Mouse (Mus musculus): Measurements from ENCODE around the gene Fancd2.

The Fancd2 gene

DNA sequence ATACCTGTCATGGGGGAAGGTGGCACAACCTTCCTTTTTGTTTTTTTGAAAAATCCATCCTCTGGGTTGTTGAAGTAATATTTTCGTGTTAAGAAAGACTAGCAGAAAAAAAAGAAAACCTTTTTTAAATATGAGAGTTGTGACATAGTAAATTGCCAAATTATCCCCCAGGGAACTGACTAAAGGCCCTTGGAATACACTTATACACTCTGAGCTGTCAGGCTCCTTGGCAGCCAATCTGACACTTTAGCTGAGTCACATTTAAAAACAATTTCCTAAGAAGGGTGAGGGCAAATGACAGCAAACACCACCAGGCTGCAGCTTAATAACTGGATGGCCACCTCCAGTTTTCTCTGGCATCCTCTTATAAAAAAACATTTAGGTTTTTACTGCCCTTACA is 9.2 kb upstream of the Fancd2 start:
- no peak for DNase-seq (ENCODE audit: low read depth, low spot score)

DNA sequence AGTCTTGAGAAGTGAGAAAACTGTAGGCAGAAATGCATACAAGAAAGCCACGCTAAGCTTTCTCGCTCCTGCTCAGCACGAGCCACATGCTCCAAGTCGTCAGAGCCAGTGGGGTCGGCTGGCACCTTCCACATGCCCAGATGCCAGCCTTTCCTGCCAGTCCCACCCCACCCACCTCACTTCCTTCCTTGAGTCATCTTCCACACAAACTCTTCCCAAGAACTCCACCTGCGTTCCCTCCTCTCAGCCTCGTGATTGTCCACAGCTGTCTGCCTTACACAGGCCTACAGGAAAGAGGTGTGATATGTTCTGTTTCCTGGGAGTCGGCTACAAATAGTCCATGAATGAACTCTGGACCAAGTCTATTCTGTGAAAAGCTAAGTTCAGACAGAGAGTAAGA is 8.1 kb upstream of the Fancd2 start:
- DNase-seq (ENCODE audit: low read depth, low spot score) = no peak

DNA sequence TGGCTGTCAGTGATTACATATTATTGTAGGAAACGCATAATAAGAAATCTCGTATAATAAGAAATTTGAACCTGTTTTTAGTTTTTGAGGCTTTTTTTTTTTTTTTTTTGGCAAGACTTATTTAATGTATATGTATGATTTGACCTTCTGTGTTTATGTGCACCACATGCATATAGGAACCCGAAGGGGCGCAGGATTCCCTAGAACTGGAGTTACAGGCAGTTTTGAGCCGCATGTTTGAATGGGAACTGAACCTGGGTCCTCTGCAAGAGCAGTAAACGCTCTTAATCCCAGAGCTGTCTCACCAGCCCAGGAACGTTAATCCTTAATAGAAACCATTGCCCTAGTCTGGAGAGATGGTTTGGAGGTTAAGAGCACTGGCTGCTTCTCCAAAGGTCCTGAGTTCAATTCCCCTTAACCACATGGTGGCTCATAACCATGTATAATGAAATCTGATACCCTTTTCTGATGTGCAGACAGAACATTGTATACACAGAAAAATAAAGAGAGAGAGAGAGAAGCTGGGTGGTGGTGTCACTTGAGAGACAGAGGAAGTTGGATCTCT is 440 bp downstream of the Fancd2 start:
- DNase-seq (ENCODE audit: low read depth, low spot score) = no peak

DNA sequence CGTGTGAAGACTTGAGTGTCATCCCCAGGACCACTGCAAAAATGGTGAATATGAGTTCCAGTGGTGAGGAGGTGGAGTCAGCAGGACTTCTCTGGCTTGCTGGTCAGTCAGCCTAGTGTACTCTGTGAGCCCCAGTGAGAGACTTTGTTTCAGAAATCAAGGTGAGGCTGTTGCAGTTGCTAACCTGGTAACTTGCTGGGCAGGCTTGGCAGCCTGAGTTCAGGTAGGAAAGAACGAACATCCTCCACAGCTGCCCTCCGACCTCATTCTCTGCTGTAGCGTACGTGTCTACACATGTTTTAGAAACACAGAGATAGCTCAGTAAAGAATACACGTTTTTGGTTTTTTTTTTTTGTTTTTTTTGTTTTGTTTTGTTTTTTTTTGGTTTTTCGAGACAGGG is 3.4 kb downstream of the Fancd2 start:
- DNase-seq (ENCODE audit: low read depth, low spot score) = no peak

DNA sequence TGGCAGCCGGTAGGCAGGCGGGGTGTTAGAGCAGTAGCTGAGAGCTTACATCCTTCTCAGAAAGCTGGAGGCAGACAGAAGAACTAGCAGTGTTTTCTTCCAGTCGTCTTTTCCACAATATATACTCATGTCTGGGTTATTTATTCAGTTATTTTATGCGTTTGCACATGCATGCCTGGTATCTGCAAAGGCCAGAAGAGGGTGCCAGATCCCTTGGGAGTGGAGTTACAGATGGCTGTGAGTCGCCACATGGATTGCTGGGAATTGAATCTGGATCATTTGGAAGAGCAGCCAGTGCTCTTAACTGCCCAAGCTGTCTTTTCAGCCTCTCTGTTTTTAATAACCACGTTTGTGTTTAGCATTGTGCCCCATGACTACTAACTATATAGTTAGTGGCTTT is 10.1 kb downstream of the Fancd2 start:
- no peak for DNase-seq (ENCODE audit: low read depth, low spot score)

DNA sequence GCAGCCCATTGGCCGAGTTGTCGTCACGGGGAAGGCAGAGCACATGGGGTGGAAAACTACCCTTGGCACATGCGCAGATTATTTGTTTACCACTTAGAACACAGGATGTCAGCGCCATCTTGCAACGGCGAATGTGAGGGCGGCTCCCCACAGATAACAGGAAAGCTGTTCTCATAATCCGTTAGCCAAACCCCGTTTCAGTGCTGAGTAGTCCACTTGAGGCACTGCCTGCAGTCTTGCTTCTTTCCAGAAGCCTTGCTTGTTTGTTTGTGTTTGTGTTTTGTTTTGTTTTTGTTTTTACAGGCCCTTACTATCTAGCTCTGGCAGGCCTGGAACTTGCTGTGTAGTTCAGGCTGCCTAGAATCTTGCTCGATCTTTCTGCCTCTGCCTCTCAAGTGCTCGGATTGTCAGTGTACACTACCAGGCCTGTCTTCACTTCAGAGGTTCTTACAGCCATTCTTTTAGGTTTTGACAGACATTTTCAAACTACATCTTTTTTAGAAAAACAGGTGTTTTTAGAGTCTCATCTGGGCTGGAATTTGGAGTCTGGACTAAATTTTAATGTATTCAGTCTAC is 12.5 kb downstream of the Fancd2 start:
- DNase-seq (ENCODE audit: low read depth, low spot score) = no peak

DNA sequence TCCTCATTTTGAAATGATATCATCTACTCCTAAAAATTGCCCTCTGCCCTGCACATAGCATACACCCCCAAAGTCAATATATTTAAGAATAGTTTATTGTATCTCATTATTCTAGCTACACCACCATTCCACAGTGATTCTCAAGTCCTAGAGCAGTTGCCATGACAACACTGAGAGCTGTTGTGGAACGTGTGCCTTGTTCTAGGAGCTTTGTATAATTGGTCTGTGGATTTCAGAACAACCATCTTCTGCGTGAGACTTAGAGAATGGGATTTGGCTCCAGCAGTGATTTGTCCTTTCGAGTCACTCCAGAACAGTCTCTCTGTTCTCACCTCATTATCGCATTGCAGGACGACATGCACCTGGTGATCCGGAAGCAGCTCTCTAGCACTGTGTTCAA is 28.3 kb downstream of the Fancd2 start:
- DNase-seq (ENCODE audit: low read depth, low spot score) = no peak

DNA sequence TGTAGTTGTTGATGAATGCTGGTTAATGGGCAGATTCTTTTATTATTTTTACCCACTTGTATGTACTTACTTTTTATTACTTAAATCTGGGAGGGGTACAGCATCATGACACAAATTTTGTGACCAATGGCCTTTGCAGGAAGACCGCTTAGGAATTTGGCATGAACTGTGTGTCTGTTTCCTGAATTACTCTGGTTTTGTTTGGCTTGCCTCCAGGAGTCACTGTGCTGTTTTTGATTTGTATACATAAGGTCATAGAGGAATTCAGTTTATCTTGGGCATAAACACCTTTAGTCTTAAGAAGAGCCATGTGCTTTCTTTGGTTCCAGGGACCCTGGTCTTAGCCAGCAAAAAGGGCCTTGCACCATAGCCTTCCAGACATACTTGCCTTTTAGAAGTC is 33.1 kb downstream of the Fancd2 start:
- DNase-seq (ENCODE audit: low read depth, low spot score) = no peak

DNA sequence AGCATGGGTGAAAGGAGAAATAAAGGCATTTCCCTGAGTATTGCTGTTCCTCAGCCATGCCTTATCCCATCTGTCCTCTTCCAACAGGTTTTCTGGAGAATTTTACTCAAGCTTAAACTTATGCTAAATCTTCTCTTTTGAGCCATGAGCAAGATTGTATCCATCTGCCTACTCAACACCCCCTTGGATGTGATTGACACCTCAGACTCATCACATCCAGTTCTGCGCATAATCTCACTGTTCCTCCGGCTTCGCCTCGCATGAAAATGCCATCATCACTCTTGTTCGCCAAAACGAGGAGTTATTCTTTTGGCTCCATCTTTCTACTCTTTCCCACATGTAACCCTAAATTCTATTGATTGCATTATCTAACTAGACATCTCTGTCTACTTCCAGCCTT is 44.6 kb downstream of the Fancd2 start:
- DNase-seq (ENCODE audit: low read depth, low spot score) = no peak

DNA sequence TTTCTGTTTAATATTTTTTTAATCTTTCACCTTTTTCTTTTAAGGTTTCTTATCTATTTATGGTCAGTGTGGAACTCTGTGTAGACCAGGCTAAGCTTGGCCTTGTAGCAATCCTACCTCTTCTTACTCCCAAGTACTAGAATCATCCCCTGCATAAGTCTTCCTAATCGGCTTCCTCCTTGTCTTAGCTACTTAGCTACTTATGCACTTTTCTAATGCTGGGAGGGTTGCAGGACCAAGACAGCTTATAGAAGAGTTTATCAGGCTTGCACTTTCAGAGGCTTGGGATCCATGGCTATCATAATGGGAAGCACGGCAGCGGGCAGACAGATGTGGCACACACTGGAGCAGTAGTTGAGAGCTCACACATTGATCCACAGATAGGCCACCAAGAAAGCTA is 47.8 kb downstream of the Fancd2 start:
- DNase-seq (ENCODE audit: low read depth, low spot score) = no peak

DNA sequence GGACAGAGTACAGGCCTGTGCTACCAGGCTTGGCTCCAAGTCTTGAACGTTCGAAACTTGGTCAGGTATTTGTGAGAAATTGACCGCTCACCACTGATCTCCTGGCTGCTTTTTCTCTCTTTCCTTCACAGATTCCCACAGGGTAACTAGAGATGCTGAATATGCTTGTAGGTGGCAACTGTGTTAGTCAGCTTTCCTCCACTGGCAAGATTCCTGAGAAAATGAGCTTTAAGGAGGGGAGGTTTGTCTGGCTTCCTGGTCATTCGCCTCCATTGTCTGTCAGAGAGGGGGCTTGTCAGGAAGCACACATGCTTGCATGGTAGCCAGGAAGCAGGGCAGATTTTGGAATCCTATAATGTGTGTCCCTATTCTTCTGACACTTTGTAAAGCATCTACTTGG is 51.5 kb downstream of the Fancd2 start:
- no peak for DNase-seq (ENCODE audit: low read depth, low spot score)

DNA sequence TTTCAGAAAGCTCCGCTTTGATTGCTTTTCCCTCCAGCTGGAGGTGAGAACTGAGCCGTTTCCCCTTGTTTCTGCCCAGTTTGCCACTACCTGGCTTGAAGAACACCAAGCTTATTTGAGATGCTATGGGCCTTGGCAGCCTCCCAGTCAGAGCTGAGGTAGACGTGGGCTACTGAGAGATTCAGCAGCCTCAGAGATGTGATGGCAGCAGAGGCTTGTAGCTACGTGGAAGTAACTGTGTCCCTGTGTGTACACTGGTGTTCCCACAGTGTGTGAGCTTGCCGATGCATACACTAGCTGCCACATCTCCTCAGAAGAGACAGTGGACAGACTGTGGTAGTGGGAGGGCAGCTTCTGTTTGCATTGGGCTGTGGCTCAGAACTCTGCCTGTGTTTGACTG is 53.6 kb downstream of the Fancd2 start:
- DNase-seq (ENCODE audit: low read depth, low spot score) = no peak

DNA sequence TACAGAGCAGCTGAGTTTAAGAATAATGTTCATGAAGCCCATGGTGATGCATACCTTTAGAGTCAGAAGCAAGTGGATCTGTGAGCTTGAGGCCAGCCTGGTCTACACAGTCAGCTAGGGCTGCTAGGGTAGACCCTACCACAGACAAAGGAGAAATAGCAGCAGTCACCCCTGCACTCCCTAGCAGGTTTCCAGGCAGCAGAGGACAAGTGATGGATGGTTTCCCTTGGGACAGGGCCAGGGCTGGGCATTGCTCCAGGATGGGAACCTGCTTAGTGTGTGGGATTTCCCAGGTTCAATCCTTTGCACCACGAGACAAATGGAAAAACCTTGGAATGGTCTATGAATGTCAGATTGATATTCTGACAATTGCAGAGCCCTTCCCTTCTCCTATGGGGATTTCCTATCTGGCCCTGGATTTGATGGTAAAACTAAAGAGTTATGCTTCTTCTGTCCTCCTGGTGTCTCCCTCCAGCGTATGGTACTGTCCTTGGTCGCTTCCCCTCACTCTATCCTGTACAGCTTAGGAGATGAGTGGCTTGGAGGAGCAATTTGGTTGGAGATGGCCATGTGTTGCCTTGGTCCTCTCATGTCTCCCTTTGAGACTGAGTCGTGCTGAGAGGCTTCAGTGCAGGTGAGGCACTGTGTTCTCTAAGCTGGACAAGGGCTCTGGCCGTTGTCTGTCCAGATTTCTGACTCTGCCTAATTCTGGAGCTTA is 55.1 kb downstream of the Fancd2 start:
- DNase-seq (ENCODE audit: low read depth, low spot score) = no peak

DNA sequence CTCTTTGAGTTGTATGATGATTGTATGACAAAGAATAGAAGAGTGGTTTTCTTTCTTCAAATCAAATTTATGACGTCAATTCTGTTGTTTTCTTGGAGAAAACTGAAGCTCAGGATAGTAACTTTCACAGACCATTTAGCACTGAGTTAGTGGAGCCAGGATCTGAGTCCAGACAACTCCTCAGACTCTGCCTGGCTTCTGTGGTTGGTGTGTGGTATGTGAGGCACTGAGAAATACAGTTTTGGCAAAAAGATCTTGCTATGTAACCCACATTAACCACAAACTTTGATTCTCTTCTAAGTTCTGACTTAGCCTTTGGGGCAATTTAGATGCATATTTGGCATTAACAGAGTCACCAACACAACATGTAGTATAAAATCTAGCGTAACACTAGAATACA is 61.2 kb downstream of the Fancd2 start:
- DNase-seq (ENCODE audit: low read depth, low spot score) = no peak

DNA sequence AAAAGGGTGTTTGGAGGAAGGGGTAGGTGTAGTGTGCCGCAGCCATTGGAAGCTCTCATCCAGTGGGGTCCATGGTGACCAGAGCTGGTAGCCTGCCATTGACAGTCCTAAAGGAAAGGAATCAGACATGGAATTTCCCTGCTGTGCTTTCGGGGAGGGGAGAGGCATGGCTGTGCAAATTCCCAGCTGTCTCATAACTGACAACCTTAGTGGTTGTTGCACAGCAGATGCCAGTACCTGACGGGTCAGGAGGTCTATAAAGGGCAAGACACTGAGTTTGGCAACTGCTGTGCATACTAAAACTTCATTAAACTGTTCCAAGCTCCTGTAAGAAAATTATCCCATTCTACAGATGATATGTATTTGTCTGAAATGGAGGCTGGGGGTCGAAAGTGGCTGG is 66.5 kb downstream of the Fancd2 start:
- DNase-seq (ENCODE audit: low read depth, low spot score) = no peak

DNA sequence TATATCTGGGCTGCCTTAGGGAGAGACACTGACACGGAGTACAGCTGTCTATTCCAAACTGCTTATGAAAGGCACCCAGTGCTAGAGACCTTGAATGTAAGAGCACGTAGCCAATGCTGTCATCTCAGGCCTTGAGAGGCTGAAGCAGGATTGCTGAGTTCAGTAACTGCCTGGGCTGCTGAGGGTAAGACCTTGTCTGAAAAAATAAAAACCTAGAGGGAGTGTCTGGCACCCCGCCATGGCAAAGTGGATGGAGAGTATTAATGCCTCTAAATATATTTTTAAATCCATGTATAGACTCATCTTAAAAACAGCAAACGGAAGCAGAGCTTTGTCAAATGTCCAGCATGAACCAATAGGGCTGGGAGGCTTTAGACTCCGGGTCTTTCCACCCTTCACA is 68.4 kb downstream of the Fancd2 start:
- no peak for DNase-seq (ENCODE audit: low read depth, low spot score)

DNA sequence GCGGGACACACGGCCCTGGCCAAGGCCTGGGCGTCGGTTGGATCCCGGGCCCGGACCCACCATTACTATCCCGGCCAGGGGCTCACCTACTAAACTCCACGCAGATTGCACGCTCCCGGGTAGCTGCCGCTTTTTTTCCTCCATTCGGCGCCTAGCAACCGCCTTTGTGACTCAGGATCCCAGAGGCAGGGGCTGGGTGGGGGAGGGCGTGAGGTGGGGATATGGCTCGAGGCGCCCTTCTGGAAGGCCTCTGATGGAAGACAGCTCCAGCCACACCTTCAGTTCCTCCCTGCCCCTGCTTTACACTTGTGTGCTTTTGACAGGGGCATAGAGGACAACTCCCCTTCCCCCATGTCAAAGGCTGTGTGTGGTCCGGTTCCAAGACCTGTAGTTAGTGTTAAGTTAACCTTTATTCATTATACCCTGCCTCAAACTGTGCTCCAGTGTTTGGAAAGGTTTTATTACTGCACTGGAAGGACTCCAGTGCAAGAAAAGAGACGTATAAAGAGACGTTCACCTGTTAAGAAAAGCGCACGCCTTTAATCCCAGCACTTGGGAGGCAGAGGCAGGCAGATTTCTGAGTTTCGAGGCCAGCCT is 69.2 kb downstream of the Fancd2 start, which contains the start of gene Fancd2os:
Gene Fancd2os (minus strand): TSS at position 173 of the 597 bp plus-strand sequence.
- DNase-seq (ENCODE audit: low read depth, low spot score) = peak; percentile 92

DNA sequence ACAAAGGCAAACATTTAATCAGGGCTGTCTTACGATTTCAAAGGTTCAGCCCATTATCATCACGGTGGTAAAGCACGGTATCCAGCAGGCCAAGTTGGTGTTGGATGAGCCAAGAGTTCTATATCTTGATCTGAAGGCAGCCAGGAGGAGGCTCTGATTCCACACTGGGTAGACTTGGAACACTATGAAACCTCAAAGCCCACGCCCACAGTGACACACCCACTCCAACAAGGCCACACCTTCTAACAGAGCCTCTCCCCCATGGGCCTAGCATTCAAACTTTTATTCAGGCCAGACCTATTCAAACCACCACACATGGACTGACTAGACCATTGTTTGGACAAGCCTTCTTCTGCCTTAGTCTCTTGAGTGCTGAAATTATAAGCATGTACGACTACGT is 71.3 kb downstream of the Fancd2 start:
- DNase-seq (ENCODE audit: low read depth, low spot score) = peak; percentile 71

DNA sequence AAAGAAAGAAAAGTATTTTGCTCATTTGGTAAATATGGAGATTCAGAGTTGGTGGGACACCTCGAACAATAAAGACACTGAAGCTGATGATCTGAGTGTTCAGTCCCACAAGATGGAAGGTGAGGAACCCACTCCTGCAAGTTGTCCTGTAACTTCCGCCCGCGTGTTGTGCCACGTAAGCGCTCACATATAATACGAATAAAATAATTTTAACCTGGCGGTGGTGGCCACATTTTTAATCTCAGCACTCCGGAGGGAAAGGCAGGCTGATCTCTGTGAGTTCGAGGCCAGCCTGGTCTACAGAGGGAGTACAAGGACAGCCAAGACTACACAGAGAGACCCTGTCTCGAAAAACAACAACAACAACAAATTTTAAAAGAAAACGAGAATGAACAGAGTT is 72.5 kb downstream of the Fancd2 start:
- no peak for DNase-seq (ENCODE audit: low read depth, low spot score)

DNA sequence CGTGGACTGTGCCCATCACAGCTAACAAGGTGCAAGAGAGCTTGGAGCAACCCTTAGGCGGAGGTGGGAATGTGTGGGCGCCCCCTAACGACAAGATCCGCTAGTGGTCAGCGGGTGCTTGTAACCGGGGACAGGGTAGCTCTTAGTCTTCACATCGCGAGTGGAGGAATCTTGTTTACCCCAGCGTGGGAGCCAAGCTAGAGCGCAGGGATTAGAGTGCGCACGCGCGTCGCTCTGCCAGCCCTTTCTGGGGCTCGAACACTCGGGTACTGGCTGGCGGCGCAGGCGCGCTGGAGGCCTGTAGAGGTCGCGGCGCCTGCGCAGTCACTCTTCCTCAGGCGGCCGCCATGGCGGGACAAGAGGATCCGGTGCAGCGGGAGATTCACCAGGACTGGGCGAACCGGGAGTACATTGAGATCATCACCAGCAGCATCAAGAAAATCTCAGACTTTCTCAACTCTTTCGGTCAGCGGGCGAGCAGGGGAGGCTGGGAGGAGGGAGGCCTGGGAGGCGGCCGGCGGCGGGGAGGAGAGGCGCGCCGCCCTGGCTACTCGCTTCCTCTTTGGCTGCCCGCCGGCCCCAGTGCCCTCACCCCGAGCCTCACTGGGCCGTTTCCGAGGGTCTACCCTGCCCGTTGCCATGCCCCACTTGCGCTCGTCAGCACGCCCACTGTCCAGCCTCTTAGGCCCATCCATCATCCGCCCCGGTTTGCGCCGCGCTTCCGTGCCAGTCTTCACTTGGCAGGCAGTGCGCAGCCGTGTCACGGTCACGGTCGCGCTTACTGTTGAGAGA is 73.1 kb downstream of the Fancd2 start, which contains the start of gene Brk1:
Gene Brk1 (plus strand): TSS at position 341 of the 792 bp plus-strand sequence.
- DNase-seq (ENCODE audit: low read depth, low spot score) = peak; percentile 96

DNA sequence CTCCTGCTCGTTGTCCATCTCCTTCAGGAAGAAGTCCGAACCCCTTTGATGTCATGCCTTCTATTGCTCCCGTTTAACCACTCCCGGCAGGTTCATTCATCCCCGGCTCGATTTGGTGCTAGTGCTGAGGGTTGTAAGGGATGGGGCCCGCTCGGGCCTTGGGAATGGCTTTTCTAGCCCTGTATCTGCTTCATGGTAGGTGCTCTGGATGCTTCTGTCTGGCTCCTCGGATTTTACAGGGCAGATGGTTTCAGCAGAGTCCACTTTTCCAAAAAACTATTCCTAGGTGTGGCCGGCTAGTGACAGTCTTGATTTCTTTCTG is 73.7 kb downstream of the Fancd2 start:
- DNase-seq (ENCODE audit: low read depth, low spot score) = peak; percentile 62

DNA sequence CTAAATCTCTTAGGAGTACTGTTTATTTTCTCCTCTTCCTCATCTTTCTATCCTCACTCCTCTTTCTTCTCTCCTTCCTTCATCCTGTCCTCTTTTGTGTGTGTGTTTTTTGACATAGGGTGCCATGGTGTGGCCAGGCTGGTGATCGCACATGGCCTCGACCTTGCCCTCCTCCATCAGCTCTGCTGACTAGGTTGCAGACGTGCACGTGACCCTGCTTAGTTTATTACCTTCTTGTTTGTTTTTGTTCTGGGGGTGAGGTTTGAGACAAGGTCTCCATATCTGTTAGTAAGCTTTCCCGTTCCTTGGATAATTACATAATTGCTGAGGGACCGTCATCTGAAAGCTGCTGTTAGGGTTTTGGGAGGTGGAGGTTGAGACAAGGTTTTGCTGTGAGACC is 77.4 kb downstream of the Fancd2 start:
- no peak for DNase-seq (ENCODE audit: low read depth, low spot score)

Measured in ZHBTc4 (cell line).